Mouse (Mus musculus) stomach, embryonic 14.5 days (tissue): ENCODE measurements around the gene Dguok. TPM values are rescaled to one million over a fixed set of nuclear protein-coding genes. Genes with fewer than 3 reads are reported as not detected.

Experiments
- ATAC-seq: fragments of 200-750 bp; cut with Nextera tagmentation; 2 replicates; pipeline ENCODE4 v1.8.0; 2017; ENCODE audit warnings: low read depth, moderate TSS enrichment; ENCODE audit not compliant: insufficient number of reproducible peaks, insufficient read depth, low FRiP score
- H3K27ac ChIP-seq: fragments of 300-500 bp; sonication (generic); 2 replicates; pipeline ENCODE4 v1.5.1; 2014; ENCODE audit warnings: mild to moderate bottlenecking, low read length, moderate library complexity, mixed read lengths
- H3K27me3 ChIP-seq: fragments of 300-500 bp; sonication (generic); 2 replicates; pipeline ENCODE4 v1.6.1; 2014; ENCODE audit warnings: low read length, control low read depth, mixed read lengths; ENCODE audit not compliant: control insufficient read depth, insufficient read depth
- H3K36me3 ChIP-seq: fragments of 300-500 bp; sonication (generic); 2 replicates; pipeline ENCODE4 v1.6.1; 2014; ENCODE audit warnings: mild to moderate bottlenecking, control low read depth, low read length, moderate library complexity, mixed read lengths; ENCODE audit not compliant: control insufficient read depth, insufficient read depth
- H3K4me1 ChIP-seq: fragments of 300-500 bp; sonication (generic); 2 replicates; pipeline ENCODE4 v1.6.1; 2014; ENCODE audit warnings: low read length, control low read depth, mixed read lengths; ENCODE audit not compliant: control insufficient read depth, insufficient read depth
- H3K4me2 ChIP-seq: fragments of 300-500 bp; sonication (generic); replicated peaks from 2 replicates; pipeline ENCODE4 v1.6.1; 2014; ENCODE audit warnings: low read depth, low read length, control low read depth
- H3K4me3 ChIP-seq: fragments of 300-500 bp; sonication (generic); 2 replicates; pipeline ENCODE4 v1.5.1; 2014; ENCODE audit warnings: low read depth, low read length, control low read depth
- H3K9ac ChIP-seq: fragments of 300-500 bp; sonication (generic); replicated peaks from 2 replicates; pipeline ENCODE4 v1.6.1; 2014; ENCODE audit warnings: low read depth, mild to moderate bottlenecking, control low read depth, low read length, moderate library complexity, mixed read lengths
- H3K9me3 ChIP-seq: fragments of 300-500 bp; sonication (generic); 2 replicates; pipeline ENCODE4 v1.6.1; 2016; ENCODE audit warnings: low read depth, low read length, control low read depth; ENCODE audit not compliant: control insufficient read depth
- WGBS: fragments of 180-500 bp; shearing (Covaris S2); extraction: QIAGEN DNeasy Blood & Tissue Kit; methylation state at CpG from one replicate; pipeline ENCODE4 v1.1.7; 2014; 5-methylcytosine and 5-hydroxymethylcytosine counted together
- polyA plus RNA-seq: library from polyadenylated mRNA; unstranded; fragments of >200 nt; fragmentation: Nextera tagmentation; extraction: Ambion mirVana; gene quantifications from 2 replicates; pipeline ENCODE4 v1.2.1, GENCODE M21; 2014

The Dguok gene
- polyA plus RNA-seq, 1 experiment from 2014 or later, result 95.0 TPM

GRCm38 (mm10) chr6:83439781-83440180 is 67.0 kb downstream of the Dguok start:
- ATAC-seq, result no peak
- 76% methylated on average over 5 of the region's 5 CpGs for WGBS
- H3K4me2 ChIP-seq, result peak overlapping the region; percentile 80
- H3K27ac ChIP-seq, result peak overlapping the region; percentile 91; the same call in 1 of the 2 replicates
- no peak overlapping the region for H3K4me3 ChIP-seq
- H3K4me1 ChIP-seq, result peaks cover 68% of the 10 kb centered on the region
- peaks cover 21% of the 10 kb centered on the region; the same call in 1 of the 2 replicates for H3K36me3 ChIP-seq
- no peaks in the 10 kb centered on the region for H3K27me3 ChIP-seq
- 0 out of 2 replicates have a peak overlapping the region, but pooled peaks have one; percentile 14 for H3K9ac ChIP-seq
- H3K9me3 ChIP-seq, result no peaks in the 10 kb centered on the region

- WGBS, result 80% methylated on average over 13 of the region's 13 CpGs
- peaks cover 66% of the 10 kb centered on the region for H3K4me1 ChIP-seq
- no peaks in the 10 kb centered on the region for H3K27me3 ChIP-seq
- H3K9me3 ChIP-seq, result no peaks in the 10 kb centered on the region
- no peak overlapping the region for H3K9ac ChIP-seq
- H3K27ac ChIP-seq, result no peak overlapping the region
- H3K36me3 ChIP-seq, result peaks cover 23% of the 10 kb centered on the region; the same call in 1 of the 2 replicates
- peak overlapping the region; percentile 80; the same call in 1 of the 2 replicates for H3K4me2 ChIP-seq
- H3K4me3 ChIP-seq, result no peak overlapping the region
- ATAC-seq, result no peak
Observed at GRCm38 (mm10) chr6:83439119-83439767, 67.5 kb downstream of the Dguok start.

- Histone ChIP-seq H3K4me3 (no peak overlapping the region), H3K36me3 (peaks cover 23% of the 10 kb centered on the region; the same call in 1 of the 2 replicates), H3K9me3 (no peaks in the 10 kb centered on the region), H3K9ac (no peak overlapping the region), H3K4me1 (peaks cover 65% of the 10 kb centered on the region), H3K27me3 (no peaks in the 10 kb centered on the region), H3K4me2 (no peak overlapping the region), H3K27ac (no peak overlapping the region)
- 87% methylated on average over 3 of the region's 3 CpGs for WGBS
- no peak for ATAC-seq
Observed at GRCm38 (mm10) chr6:83438584-83438983, 68.2 kb downstream of the Dguok start.

- no peaks in the 10 kb centered on the region for H3K27me3 ChIP-seq
- no peaks in the 10 kb centered on the region for H3K9me3 ChIP-seq
- 51% methylated on average over 3 of the region's 3 CpGs for WGBS
- peaks cover 59% of the 10 kb centered on the region for H3K4me1 ChIP-seq
- no peak overlapping the region for H3K4me2 ChIP-seq
- H3K4me3 ChIP-seq, result no peak overlapping the region
- no peak overlapping the region for H3K27ac ChIP-seq
- H3K36me3 ChIP-seq, result peaks cover 23% of the 10 kb centered on the region; the same call in 1 of the 2 replicates
- H3K9ac ChIP-seq, result no peak overlapping the region
- ATAC-seq, result no peak
Observed at GRCm38 (mm10) chr6:83437802-83438201, 69.0 kb downstream of the Dguok start.

DNA sequence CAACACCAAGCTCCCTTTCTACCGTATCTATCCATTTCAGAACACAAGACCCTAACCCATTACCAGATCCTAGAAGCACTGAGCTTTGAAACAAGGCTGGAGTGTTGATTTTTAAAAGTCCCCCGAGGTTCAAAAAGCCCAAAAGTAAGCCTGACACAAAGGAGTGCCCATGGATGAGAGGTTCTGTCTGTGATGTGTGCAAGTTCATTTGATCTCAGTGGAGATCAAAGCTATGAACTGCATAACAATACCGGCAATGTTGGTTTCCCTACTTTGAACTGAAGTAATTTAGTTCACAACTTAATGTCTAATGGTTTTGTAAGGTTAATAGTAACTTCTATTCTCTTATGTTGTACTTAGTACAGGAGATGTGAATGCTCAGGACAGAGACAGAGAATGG is 69.5 kb downstream of the Dguok start:
- no peaks in the 10 kb centered on the region for H3K27me3 ChIP-seq
- H3K4me2 ChIP-seq, result no peak overlapping the region
- ATAC-seq, result no peak
- 87% methylated on average over 3 of the region's 3 CpGs for WGBS
- no peaks in the 10 kb centered on the region for H3K9me3 ChIP-seq
- no peak overlapping the region for H3K27ac ChIP-seq
- peaks cover 58% of the 10 kb centered on the region for H3K4me1 ChIP-seq
- H3K36me3 ChIP-seq, result peaks cover 23% of the 10 kb centered on the region; the same call in 1 of the 2 replicates
- no peak overlapping the region for H3K9ac ChIP-seq
- no peak overlapping the region for H3K4me3 ChIP-seq

DNA sequence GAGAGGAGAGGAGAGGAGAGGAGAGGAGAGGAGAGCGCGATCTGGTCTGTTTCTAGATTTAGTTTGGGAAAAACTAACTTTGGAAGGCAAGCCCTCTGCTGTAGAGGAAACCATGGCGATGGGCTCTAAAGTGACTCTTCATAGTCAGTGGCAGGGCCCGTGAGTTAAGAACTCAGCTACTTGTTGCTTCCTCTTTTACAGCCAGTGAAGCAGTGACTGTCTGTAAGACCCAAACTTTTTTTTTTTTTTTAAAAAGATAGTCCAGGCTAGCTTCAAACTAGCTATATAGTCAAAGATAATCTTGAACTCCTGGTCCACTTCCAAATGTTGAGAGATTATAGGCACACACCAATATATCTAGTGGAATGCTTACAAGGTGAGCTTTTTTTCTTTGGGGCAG is 70.2 kb downstream of the Dguok start:
- Histone ChIP-seq H3K27me3 (no peaks in the 10 kb centered on the region), H3K36me3 (peaks cover 23% of the 10 kb centered on the region; the same call in 1 of the 2 replicates), H3K9ac (no peak overlapping the region), H3K4me1 (peaks cover 57% of the 10 kb centered on the region), H3K9me3 (no peaks in the 10 kb centered on the region), H3K4me2 (no peak overlapping the region), H3K4me3 (no peak overlapping the region), H3K27ac (no peak overlapping the region)
- ATAC-seq, result no peak
- 87% methylated on average over 4 of the region's 4 CpGs for WGBS

DNA sequence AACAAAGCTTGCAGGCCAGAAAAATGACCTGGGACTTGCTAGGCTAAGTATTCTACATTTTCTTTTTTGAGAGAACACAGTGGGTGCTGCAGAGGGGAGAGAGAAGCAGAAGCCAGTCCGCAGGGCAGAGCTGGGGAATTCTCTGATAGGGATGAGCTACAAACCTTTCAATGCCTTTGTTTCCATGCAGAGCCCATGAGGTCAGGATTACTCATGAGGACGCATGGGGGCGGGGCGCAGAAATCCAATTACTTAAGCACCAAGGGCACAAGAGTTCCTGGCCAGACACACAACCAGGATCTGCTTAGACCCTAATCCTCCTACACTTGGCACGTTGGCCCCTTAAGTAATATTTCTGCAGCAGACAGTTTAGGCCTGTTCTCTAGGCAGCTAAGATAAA is 71.6 kb downstream of the Dguok start:
- Histone ChIP-seq H3K4me3 (no peak overlapping the region), H3K27me3 (no peaks in the 10 kb centered on the region), H3K27ac (peak overlapping the region; percentile 2; the same call in 1 of the 2 replicates), H3K9me3 (no peaks in the 10 kb centered on the region), H3K4me1 (peaks cover 55% of the 10 kb centered on the region), H3K4me2 (no peak overlapping the region), H3K36me3 (peaks cover 28% of the 10 kb centered on the region; the same call in 1 of the 2 replicates), H3K9ac (no peak overlapping the region)
- 50% methylated on average over 5 of the region's 5 CpGs for WGBS
- no peak for ATAC-seq

- Histone ChIP-seq H3K27ac (no peak overlapping the region; the same call in 1 of the 2 replicates), H3K9ac (no peak overlapping the region), H3K4me2 (no peak overlapping the region), H3K4me1 (peaks cover 42% of the 10 kb centered on the region; the same call in 1 of the 2 replicates), H3K9me3 (no peaks in the 10 kb centered on the region), H3K27me3 (no peaks in the 10 kb centered on the region), H3K4me3 (no peak overlapping the region), H3K36me3 (peaks cover 29% of the 10 kb centered on the region; the same call in 1 of the 2 replicates)
- ATAC-seq, result no peak
- WGBS, result 78% methylated on average over 4 of the region's 4 CpGs
Observed at GRCm38 (mm10) chr6:83433546-83433945, 73.2 kb downstream of the Dguok start.
